Mouse (Mus musculus) CH12.LX (cell line): ENCODE measurements around the gene Hils1. TPM values are rescaled to one million over a fixed set of nuclear protein-coding genes. Genes with fewer than 3 reads are reported as not detected.

Experiments used
- DNase-seq: peaks from one replicate; pipeline ENCODE4 v3.0.0-alpha.2; 2013; ENCODE audit errors: extremely low read depth
- H3K27ac ChIP-seq: 2 replicates; pipeline ENCODE4 v1.5.1; 2012; ENCODE audit warnings: low read depth, mild to moderate bottlenecking, control low read depth, moderate library complexity; ENCODE audit not compliant: insufficient read depth
- H3K27me3 ChIP-seq: replicated peaks from 2 replicates; pipeline ENCODE3; 2012; ENCODE audit warnings: inconsistent platforms
- H3K36me3 ChIP-seq, 2 experiments: replicated peaks in 1 of 2; 2 replicates each; pipeline versions ENCODE3 to v1.6.1; 2012; ENCODE audit warnings: inconsistent platforms in 1 of 2, low read length in 1 of 2, mild to moderate bottlenecking in 1 of 2, mixed read lengths in 1 of 2, moderate library complexity in 1 of 2; ENCODE audit not compliant: control insufficient read depth in 1 of 2, insufficient read depth in 1 of 2
- H3K4me1 ChIP-seq, 2 experiments: 2 replicates each; pipeline ENCODE4 v1.6.1; 2012; ENCODE audit warnings: inconsistent platforms in 1 of 2, moderate library complexity in 1 of 2; ENCODE audit not compliant: insufficient read depth in 2 of 2, control insufficient read depth in 1 of 2
- H3K4me2 ChIP-seq: 2 replicates; pipeline ENCODE4 v1.6.1; 2012; ENCODE audit warnings: low read depth, mild to moderate bottlenecking, control low read depth; ENCODE audit not compliant: poor library complexity, insufficient read depth, severe bottlenecking
- H3K4me3 ChIP-seq, 3 experiments: fragments of 150-350 bp in 1 of 3; sonication (generic) in 1 of 3; replicated peaks in 1 of 3; 2 replicates each; pipeline versions ENCODE3 to v1.5.1; 2011 to 2012; ENCODE audit warnings: low read depth in 2 of 3, low read length in 2 of 3, mild to moderate bottlenecking in 2 of 3, moderate library complexity in 2 of 3, control low read depth in 1 of 3, improper control_type of control experiment in 1 of 3, inconsistent platforms in 1 of 3, mixed read lengths in 1 of 3; ENCODE audit not compliant: poor library complexity in 1 of 3
- H3K79me2 ChIP-seq: replicated peaks from 2 replicates; pipeline ENCODE4 v1.6.1; 2012; ENCODE audit warnings: mild to moderate bottlenecking, moderate library complexity; ENCODE audit not compliant: control insufficient read depth, poor library complexity, insufficient read depth, severe bottlenecking; ENCODE audit errors: extremely low read depth
- H3K9ac ChIP-seq: 2 replicates; pipeline ENCODE4 v1.6.1; 2012; ENCODE audit warnings: low read depth, mild to moderate bottlenecking, control low read depth, moderate library complexity; ENCODE audit not compliant: insufficient read depth
- H3K9me3 ChIP-seq: replicated peaks from 2 replicates; pipeline ENCODE3; 2012; ENCODE audit warnings: low read length, inconsistent platforms, mixed read lengths
- BHLHE40 ChIP-seq: IDR thresholded peaks from 2 replicates; pipeline ENCODE4 v1.6.1; 2011; ENCODE audit warnings: mild to moderate bottlenecking, low read depth, low read length, improper control_type of control experiment
- E2F4 ChIP-seq: IDR thresholded peaks from 2 replicates; pipeline ENCODE4 v1.6.1; 2011; ENCODE audit warnings: low read depth, low read length, improper control_type of control experiment; ENCODE audit not compliant: insufficient replicate concordance
- EP300 ChIP-seq: IDR thresholded peaks from 2 replicates; pipeline ENCODE4 v1.6.1; 2011; ENCODE audit warnings: low read length, improper control_type of control experiment
- GABPA ChIP-seq: IDR thresholded peaks from 2 replicates; pipeline ENCODE4 v1.6.1; 2012; ENCODE audit warnings: low read depth, low read length, improper control_type of control experiment, inconsistent platforms; ENCODE audit not compliant: insufficient replicate concordance
- JUN ChIP-seq: IDR thresholded peaks from 2 replicates; pipeline ENCODE4 v1.6.1; 2011; ENCODE audit warnings: low read depth, mild to moderate bottlenecking, low read length, improper control_type of control experiment, moderate library complexity; ENCODE audit not compliant: insufficient read depth
- JUND ChIP-seq: conservative IDR thresholded peaks from 2 replicates; pipeline ENCODE4 v1.6.1; 2011; ENCODE audit warnings: low read depth, low read length, improper control_type of control experiment
- MYC ChIP-seq: IDR thresholded peaks from 2 replicates; pipeline ENCODE4 v1.6.1; 2011; ENCODE audit warnings: low read depth, mild to moderate bottlenecking, improper control_type of control experiment, low read length
- NELFE ChIP-seq: IDR thresholded peaks from 2 replicates; pipeline ENCODE4 v1.6.1; 2011; ENCODE audit warnings: low read depth, low read length, improper control_type of control experiment
- PAX5 ChIP-seq: IDR thresholded peaks from 2 replicates; pipeline ENCODE4 v1.6.1; 2012; ENCODE audit warnings: low read length, inconsistent platforms, mixed read lengths
- POLR2A ChIP-seq: IDR thresholded peaks from 2 replicates; pipeline ENCODE4 v1.6.1; 2011; ENCODE audit warnings: low read depth, mild to moderate bottlenecking, improper control_type of control experiment, low read length
- POLR2AphosphoS2 ChIP-seq: IDR thresholded peaks from 2 replicates; pipeline ENCODE4 v1.6.1; 2011; ENCODE audit warnings: low read depth, low read length, improper control_type of control experiment
- RAD21 ChIP-seq: IDR thresholded peaks from 2 replicates; pipeline ENCODE4 v1.6.1; 2011; ENCODE audit warnings: low read depth, mild to moderate bottlenecking, low read length, improper control_type of control experiment, moderate library complexity
- RCOR1 ChIP-seq: conservative IDR thresholded peaks from 2 replicates; pipeline ENCODE4 v1.6.1; 2012; ENCODE audit warnings: low read depth, mild to moderate bottlenecking, inconsistent platforms, low read length, improper control_type of control experiment
- SIN3A ChIP-seq: IDR thresholded peaks from 2 replicates; pipeline ENCODE4 v1.6.1; 2012; ENCODE audit warnings: low read length, improper control_type of control experiment, inconsistent platforms
- TBP ChIP-seq: conservative IDR thresholded peaks from 2 replicates; pipeline ENCODE4 v1.6.1; 2011; ENCODE audit warnings: low read depth, low read length, improper control_type of control experiment
- USF1 ChIP-seq: IDR thresholded peaks from 2 replicates; pipeline ENCODE4 v1.6.1; 2014; ENCODE audit warnings: low read depth, mild to moderate bottlenecking, inconsistent platforms, low read length, improper control_type of control experiment
- USF2 ChIP-seq: conservative IDR thresholded peaks from 2 replicates; pipeline ENCODE4 v1.6.1; 2011; ENCODE audit warnings: low read depth, low read length, improper control_type of control experiment
- ZC3H11A ChIP-seq: IDR thresholded peaks from 2 replicates; pipeline ENCODE4 v1.6.1; 2012; ENCODE audit warnings: low read depth, mild to moderate bottlenecking, inconsistent platforms, low read length, improper control_type of control experiment
- ZMIZ1 ChIP-seq: IDR thresholded peaks from 2 replicates; pipeline ENCODE4 v1.6.1; 2012; ENCODE audit warnings: low read depth, mild to moderate bottlenecking, inconsistent platforms, low read length, improper control_type of control experiment
- dilution Hi-C: fragments of 300-500 bp; cut with MboI; formaldehyde crosslinking; loops from 2 replicates; pipeline ENCODE4 v1.14.3; 2020; ENCODE audit warnings: low sequenced_read_pairs; ENCODE audit not compliant: extremely low pct_unique_long_range_greater_than_20kb, extremely low pct_ligation_motif_present
- in situ Hi-C: fragments of 300-500 bp; cut with MboI; formaldehyde crosslinking; loops from 3 replicates; pipeline ENCODE4 v1.14.3; 2019; ENCODE audit warnings: low sequenced_read_pairs, low pct_ligation_motif_present, low pct_unique_long_range_greater_than_20kb, mixed read lengths
- polyA plus RNA-seq: library from polyadenylated mRNA; unstranded; fragments of >175 nt; gene quantifications from 2 replicates; pipeline ENCODE4 v1.2.1, GENCODE M21; 2012; ENCODE audit warnings: low read depth; ENCODE audit not compliant: insufficient read length
- total RNA-seq, 2 experiments: library from RNA; depleted of rRNA; stranded (reverse); fragments of 300-350 nt in 1 of 2; fragments of >200 nt in 1 of 2; gene quantifications; 2 replicates each; pipeline ENCODE4 v1.2.3; 2012 to 2014

Hils1 gene
- total and polyA plus RNA-seq, 3 experiments = not detected

- peaks cover 25% of the 10 kb centered on the region for H3K27me3 ChIP-seq
- no peak overlapping the region for H3K4me2 ChIP-seq
- dilution Hi-C loops (no loop called here), in situ Hi-C loops (no loop called here)
- no peak for TF ChIP-seq USF1
- no peak for TF ChIP-seq POLR2A
- no peak overlapping the region for H3K9ac ChIP-seq
- H3K27ac ChIP-seq = no peak overlapping the region
- no peaks in the 10 kb centered on the region for H3K9me3 ChIP-seq
- peaks cover 0 to 2% of the 10 kb centered on the region in 2 experiments for H3K36me3 ChIP-seq
- no peaks in the 10 kb centered on the region for H3K79me2 ChIP-seq
- H3K4me1 ChIP-seq = peaks cover 8 to 29% of the 10 kb centered on the region in 2 experiments
- no peak for DNase-seq
- H3K4me3 ChIP-seq = no peak overlapping the region
Observed at GRCm38 (mm10) chr11:94987341-94987740, 19.9 kb downstream of the Hils1 start.

GRCm38 (mm10) chr11:94987851-94988250 lies 20.5 kb downstream of the Hils1 start:
- H3K9ac ChIP-seq = no peak overlapping the region
- H3K4me3 ChIP-seq = no peak overlapping the region
- TF ChIP-seq MYC = no peak
- no peak for TF ChIP-seq ZMIZ1
- TF ChIP-seq TBP = no peak
- no peak for TF ChIP-seq BHLHE40
- no peak for TF ChIP-seq PAX5
- TF ChIP-seq JUN = no peak
- TF ChIP-seq USF2 = no peak
- no peak for TF ChIP-seq POLR2AphosphoS2
- TF ChIP-seq NELFE = no peak
- no peak for TF ChIP-seq ZC3H11A
- no peak for TF ChIP-seq JUND
- TF ChIP-seq RCOR1 = no peak
- TF ChIP-seq E2F4 = no peak
- TF ChIP-seq POLR2A = no peak
- no peak for TF ChIP-seq SIN3A
- no peak for TF ChIP-seq EP300
- TF ChIP-seq GABPA = no peak
- TF ChIP-seq RAD21 = no peak
- DNase-seq = no peak
- dilution Hi-C loops = no loop called here
- peaks cover 0 to 3% of the 10 kb centered on the region in 2 experiments for H3K36me3 ChIP-seq
- H3K4me1 ChIP-seq = peaks cover 12 to 34% of the 10 kb centered on the region in 2 experiments
- no peaks in the 10 kb centered on the region for H3K9me3 ChIP-seq
- H3K79me2 ChIP-seq = no peaks in the 10 kb centered on the region
- in situ Hi-C loops = no loop called here
- no peak overlapping the region for H3K4me2 ChIP-seq
- H3K27me3 ChIP-seq = peaks cover 24% of the 10 kb centered on the region
- no peak overlapping the region for H3K27ac ChIP-seq
